Mouse (Mus musculus) testis, adult 2 months (tissue): ENCODE measurements around the gene Sim1.

ENCODE experiments used
- CTCF ChIP-seq: fragments of 200-500 bp; IDR thresholded peaks from 2 replicates; pipeline ENCODE4 v1.5.1; 2012; ENCODE audit warnings: low read depth, mild to moderate bottlenecking, inconsistent platforms, low read length, moderate library complexity; ENCODE audit not compliant: control insufficient read depth, insufficient read depth, insufficient replicate concordance
- POLR2A ChIP-seq: fragments of 200-500 bp; IDR thresholded peaks from 2 replicates; pipeline ENCODE4 v1.6.1; 2012; ENCODE audit warnings: low read depth, mild to moderate bottlenecking, inconsistent platforms, low read length, moderate library complexity; ENCODE audit not compliant: control insufficient read depth

GRCm38 (mm10) chr10:50910861-50911410 is 16.4 kb downstream of the Sim1 start:
- TF ChIP-seq CTCF (no peak), POLR2A (no peak)
